Mouse (Mus musculus): ENCODE measurements at regions not wholly inside any gene's neighbourhood (a gene's known extent, or its start where the extent isn't known, plus 50 kb on each side); places are given as distances from the start of the nearest gene placed in this dataset.

- TF ChIP-seq CTCF (IDR thresholded peaks at IDR 0.05; ENCODE audit: control insufficient read depth, insufficient read depth, insufficient read length) (no peak), MYOG (IDR thresholded peaks at IDR 0.05; ENCODE audit: control insufficient read depth, extremely low read depth, insufficient read length) (no peak), MYOD1 (IDR thresholded peaks at IDR 0.05; ENCODE audit: control insufficient read depth, insufficient read length, low read depth) (no peak), USF1 (IDR thresholded peaks at IDR 0.05; ENCODE audit: low read depth) (no peak), CEBPB (IDR thresholded peaks at IDR 0.05; ENCODE audit: low read depth) (no peak), MAX (IDR thresholded peaks at IDR 0.05) (no peak), FOSL1 (IDR thresholded peaks at IDR 0.05; ENCODE audit: insufficient read depth, low read length, poor library complexity, severe bottlenecking) (no peak)
Measured at GRCm38 (mm10) chr4:82101837-82102236, 603.7 kb downstream of the Nfib start.
